Mouse (Mus musculus): Measurements from ENCODE around the gene Cntln.

Gene Cntln

GRCm38 (mm10) chr4:85059598-85059997, 175.5 kb downstream of the Cntln start:
- no peak for DNase-seq

- DNase-seq = no peak
These were observed 177.6 kb downstream of the Cntln start for GRCm38 (mm10) chr4:85061676-85062075.

- DNase-seq = no peak
These were observed 211.9 kb downstream of the Cntln start for GRCm38 (mm10) chr4:85096033-85096432.

GRCm38 (mm10) chr4:85096682-85097081, 212.6 kb downstream of the Cntln start:
- peak; percentile 35 for DNase-seq

DNA sequence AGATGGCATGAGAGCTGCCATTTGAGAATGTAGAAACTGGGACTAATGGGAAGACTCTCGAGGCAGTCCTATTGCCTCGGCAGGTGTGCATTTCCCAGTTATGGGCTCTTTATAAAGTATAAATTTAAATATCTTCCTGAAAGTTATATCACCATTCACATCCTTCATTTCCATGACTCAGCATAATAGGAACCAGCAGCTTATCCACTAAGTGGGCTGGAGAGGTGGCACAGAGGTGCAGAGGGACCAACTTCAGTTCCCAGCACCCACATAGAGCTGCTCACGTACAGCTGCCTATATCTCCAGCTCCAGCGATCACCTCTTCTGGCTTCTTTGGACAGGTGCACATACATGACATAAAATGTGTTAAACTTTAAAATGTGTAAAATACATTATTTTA, 218.1 kb downstream of the Cntln start:
- no peak for DNase-seq

DNA sequence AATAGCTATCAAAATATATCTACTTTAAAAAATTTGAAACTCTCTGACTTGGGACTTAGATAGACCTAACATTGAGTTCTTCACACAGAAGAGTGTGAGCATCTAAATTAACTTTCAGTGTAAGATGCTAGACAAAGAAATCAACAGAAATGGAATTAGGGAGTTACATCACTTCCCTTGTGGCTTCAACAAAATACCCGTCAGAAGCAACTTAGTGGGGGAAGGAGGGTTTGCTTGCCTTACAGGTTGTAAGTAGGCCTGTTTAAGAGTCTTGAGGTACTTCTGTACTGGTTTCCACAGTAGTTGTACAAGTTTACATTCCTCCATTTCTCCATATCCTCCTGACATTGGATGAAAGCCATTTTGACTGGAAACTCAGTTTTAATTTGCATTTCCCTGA, 222.3 kb downstream of the Cntln start:
- no peak for DNase-seq

GRCm38 (mm10) chr4:85106961-85107360, 222.9 kb downstream of the Cntln start:
- no peak for DNase-seq

DNA sequence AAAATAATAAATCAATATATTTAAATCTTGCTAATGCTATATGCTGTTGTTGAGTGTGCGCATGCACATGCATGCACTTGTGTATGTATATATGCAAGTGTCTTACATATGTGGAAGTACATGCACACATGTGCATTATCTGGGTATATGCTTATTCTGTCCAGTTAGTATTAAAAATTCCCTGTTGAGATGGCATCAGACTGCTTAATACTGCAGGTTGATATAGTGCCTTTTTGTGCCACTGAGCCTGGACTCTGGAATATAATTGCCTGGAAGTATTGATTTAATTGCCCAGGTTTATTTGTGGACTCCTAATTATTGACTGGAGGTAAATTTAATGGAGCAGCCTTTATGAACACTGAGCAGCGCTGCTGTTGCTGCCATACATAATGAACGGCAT, 236.2 kb downstream of the Cntln start:
- no peak for DNase-seq

DNA sequence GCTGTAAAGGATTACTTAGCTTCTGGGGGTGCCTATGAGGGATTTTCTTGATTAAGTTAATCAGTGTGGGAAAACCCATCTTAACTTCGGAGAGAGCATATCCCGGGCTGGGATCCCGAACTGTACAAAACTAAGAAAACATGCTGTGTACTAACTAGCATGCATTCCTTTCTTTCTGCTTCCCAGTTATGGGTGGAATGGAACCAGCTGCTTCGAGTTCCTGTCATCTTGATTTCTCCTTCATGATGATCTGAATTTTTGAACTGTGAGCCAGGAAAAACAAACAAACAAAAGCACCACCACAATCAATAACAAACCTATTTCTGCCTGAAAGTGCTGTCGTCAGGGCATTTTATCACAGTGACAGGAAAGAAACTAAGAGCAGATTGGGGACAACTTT, 265.6 kb downstream of the Cntln start:
- DNase-seq = no peak

DNA sequence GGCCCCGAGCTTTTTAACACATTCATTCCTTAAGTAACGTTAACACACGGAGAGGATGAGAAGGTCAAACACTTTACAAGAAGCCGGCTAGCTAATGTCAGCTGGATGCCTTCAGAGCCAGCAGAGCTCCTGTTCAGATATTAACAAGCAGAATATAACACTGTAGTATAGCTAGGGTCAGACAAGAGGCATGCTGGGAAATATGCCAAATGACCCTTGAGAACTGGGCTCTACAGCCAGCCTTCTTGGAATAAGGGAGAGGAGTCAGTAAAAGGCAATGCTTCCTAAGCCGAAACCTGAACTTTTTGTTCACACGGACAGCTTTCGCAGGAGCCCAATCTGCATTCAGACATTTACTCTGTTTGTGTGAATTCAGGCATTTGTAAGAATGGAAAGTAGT, 267.8 kb downstream of the Cntln start:
- peak; percentile 32 for DNase-seq

DNA sequence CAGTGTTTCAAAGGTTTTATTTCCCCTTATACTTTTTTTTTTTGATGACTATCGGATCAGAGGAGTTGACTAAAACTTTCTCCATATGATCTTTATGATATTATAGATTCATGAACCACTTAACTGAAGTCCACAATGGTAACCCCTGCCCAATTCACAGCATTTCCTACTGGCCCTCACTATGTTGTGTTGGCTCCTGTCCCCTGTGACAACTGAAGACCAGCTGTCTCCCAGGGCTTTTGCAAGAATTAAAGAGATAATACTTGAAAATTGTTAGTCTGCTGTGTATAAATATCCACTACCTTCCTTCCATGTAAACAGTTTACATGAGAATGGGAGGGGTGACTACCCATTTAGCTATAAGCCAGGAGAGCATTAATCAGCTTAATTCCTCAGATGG, 270.3 kb downstream of the Cntln start:
- no peak for DNase-seq

- DNase-seq = no peak
These were observed 277.0 kb downstream of the Cntln start for GRCm38 (mm10) chr4:85161156-85161555.

- peak; percentile 46 for DNase-seq
These were observed 278.6 kb downstream of the Cntln start for GRCm38 (mm10) chr4:85162468-85163312.

GRCm38 (mm10) chr4:85163313-85163615, 279.2 kb downstream of the Cntln start:
- no peak for DNase-seq

DNA sequence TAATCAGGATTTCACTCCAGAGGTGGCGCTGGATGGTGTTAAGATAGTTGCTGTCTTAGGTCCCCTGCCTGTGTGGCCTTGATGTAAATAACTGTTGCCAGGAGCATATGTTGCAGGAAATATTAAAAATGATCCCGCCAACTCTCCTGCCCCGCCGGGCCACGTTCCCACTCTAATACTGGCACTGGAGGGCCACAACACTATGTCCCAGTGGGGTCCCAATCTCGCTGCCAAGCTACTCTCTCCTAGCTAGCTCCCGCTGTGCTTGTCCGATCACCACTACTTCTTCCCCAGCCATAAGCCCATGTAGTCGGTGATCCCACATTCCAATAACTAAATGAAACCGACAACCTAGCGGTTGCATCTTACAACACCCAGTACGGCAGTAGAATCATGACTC, 283.9 kb downstream of the Cntln start:
- no peak for DNase-seq

GRCm38 (mm10) chr4:85175466-85175865, 291.4 kb downstream of the Cntln start:
- DNase-seq = no peak

DNA sequence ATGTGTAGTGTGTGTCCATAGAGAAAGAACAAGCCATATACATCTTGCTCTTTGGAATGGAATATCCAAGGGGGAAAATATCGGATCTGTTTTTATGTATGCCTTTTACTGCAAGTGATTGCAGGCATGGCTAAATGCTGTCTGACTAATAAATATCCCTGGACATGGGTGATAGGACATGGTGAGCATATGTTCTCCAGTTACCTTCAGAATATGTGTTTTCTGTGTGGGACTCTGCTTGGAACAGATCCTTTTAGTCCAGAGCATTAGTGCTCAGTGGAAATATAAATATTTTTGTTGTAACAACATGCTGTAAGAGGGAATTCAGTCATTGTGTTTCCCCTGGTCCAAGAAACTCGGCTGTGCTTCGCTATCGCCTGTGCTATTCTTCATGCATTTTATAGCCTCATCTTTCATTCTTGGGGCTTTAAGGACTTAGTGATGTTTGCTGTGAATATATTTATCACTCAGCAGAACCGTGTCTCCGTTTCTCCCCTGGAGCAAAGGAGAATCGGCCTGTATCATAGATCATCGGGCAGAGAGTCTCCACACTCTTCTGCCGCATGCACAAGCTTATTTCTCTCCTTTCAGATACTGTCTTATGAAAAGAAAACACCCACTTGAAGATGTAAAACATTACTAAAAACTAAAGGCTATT, 294.4 kb downstream of the Cntln start:
- no peak for DNase-seq
